12 mouse cellular contexts compared by ENCODE assay signal in genomic region chr12:54198282-54198918, GRCm38 (mm10). TPM values are rescaled to one million over a fixed set of nuclear protein-coding genes. Genes with fewer than 3 reads are reported as not detected.
DNase-seq lines count a peak whose midpoint lies in the region; ATAC-seq lines count a peak whose summit lies in the region.
"Had no signal": no experiment of that assay in that cellular context is flagged by ENCODE, and none has a peak within 500 bp of the region (broad histone marks: within the 10 kb centered on the region; RNA-seq: fewer than 3 reads in every experiment).

No protein-coding gene starts in this region.

- H3K9ac ChIP-seq in embryonic facial prominence, embryonic 13.5 days, result no peak overlapping the region
- no peak overlapping the region for H3K9ac ChIP-seq in liver, embryonic 16.5 days (ENCODE audit: low read depth, low read length)
- H3K9ac ChIP-seq in liver, embryonic 12.5 days, result no peak overlapping the region
- no peak overlapping the region for H3K9ac ChIP-seq in forebrain, embryonic 15.5 days (replicated peaks)
- no peak overlapping the region for H3K9ac ChIP-seq in stomach, embryonic 15.5 days

- peaks cover 66% of the 10 kb centered on the region for H3K4me1 ChIP-seq in embryonic facial prominence, embryonic 13.5 days
- peaks cover 56% of the 10 kb centered on the region for H3K4me1 ChIP-seq in embryonic facial prominence, embryonic 10.5 days
- peaks cover 12% of the 10 kb centered on the region for H3K4me1 ChIP-seq in liver, embryonic 16.5 days (ENCODE audit: control insufficient read depth, low read depth, low read length)
- peaks cover 48% of the 10 kb centered on the region for H3K4me1 ChIP-seq in liver, embryonic 12.5 days
- H3K4me1 ChIP-seq in forebrain, embryonic 15.5 days, result peaks cover 56% of the 10 kb centered on the region
- peaks cover 46% of the 10 kb centered on the region for H3K4me1 ChIP-seq in stomach, embryonic 15.5 days

- no peak for DNase-seq in embryonic facial prominence, embryonic 10.5 days (ENCODE audit: low spot score)
- DNase-seq in thymus, postnatal 4 days, result no peak
- DNase-seq in cerebellum, adult 9-10 months, result no peak
- DNase-seq: gastrocnemius, postnatal 25 days; layer of hippocampus, adult 9-11 months; right cerebral cortex, postnatal 14 days; thymus, postnatal 14 days had no signal

- no peaks in the 10 kb centered on the region for H3K9me3 ChIP-seq in embryonic facial prominence, embryonic 13.5 days
- H3K9me3 ChIP-seq in embryonic facial prominence, embryonic 10.5 days, result no peaks in the 10 kb centered on the region
- no peaks in the 10 kb centered on the region for H3K9me3 ChIP-seq in liver, embryonic 16.5 days (replicated peaks; ENCODE audit: control insufficient read depth, low read length)
- no peaks in the 10 kb centered on the region for H3K9me3 ChIP-seq in liver, embryonic 12.5 days (replicated peaks)
- H3K9me3 ChIP-seq in forebrain, embryonic 15.5 days, result no peaks in the 10 kb centered on the region
- H3K9me3 ChIP-seq in stomach, embryonic 15.5 days, result no peaks in the 10 kb centered on the region

- ATAC-seq in embryonic facial prominence, embryonic 13.5 days (ENCODE audit: insufficient number of reproducible peaks, insufficient read depth, low FRiP score, low TSS enrichment, low read depth), result no peak
- ATAC-seq in liver, embryonic 16.5 days (ENCODE audit: low read depth), result no peak
- ATAC-seq in liver, embryonic 12.5 days, result no peak
- ATAC-seq in forebrain, embryonic 15.5 days (replicated peaks), result no peak
- no peak for ATAC-seq in stomach, embryonic 15.5 days (ENCODE audit: insufficient read depth, low FRiP score, low read depth)

- H3K27ac ChIP-seq in embryonic facial prominence, embryonic 13.5 days, result no peak overlapping the region; the same call in 1 of the 2 replicates
- no peak overlapping the region; the same call in 1 of the 2 replicates for H3K27ac ChIP-seq in embryonic facial prominence, embryonic 10.5 days (replicated peaks)
- H3K27ac ChIP-seq in liver, embryonic 16.5 days (ENCODE audit: low read length), result peak overlapping the region; percentile 16; the same call in 1 of the 2 replicates
- H3K27ac ChIP-seq in liver, embryonic 12.5 days, result no peak overlapping the region
- H3K27ac ChIP-seq in forebrain, embryonic 15.5 days (replicated peaks), result peak overlapping the region; percentile 78
- H3K27ac ChIP-seq in stomach, embryonic 15.5 days, result peak overlapping the region; percentile 60

- peaks cover 19% of the 10 kb centered on the region for H3K27me3 ChIP-seq in embryonic facial prominence, embryonic 13.5 days
- H3K27me3 ChIP-seq in embryonic facial prominence, embryonic 10.5 days (replicated peaks; ENCODE audit: low read depth, poor library complexity, severe bottlenecking), result peaks cover 22% of the 10 kb centered on the region
- peaks cover 22% of the 10 kb centered on the region for H3K27me3 ChIP-seq in liver, embryonic 16.5 days (ENCODE audit: control insufficient read depth, insufficient read depth, low read depth, low read length)
- peaks cover 22% of the 10 kb centered on the region for H3K27me3 ChIP-seq in liver, embryonic 12.5 days (replicated peaks)
- no peaks in the 10 kb centered on the region for H3K27me3 ChIP-seq in forebrain, embryonic 15.5 days
- H3K27me3 ChIP-seq in stomach, embryonic 15.5 days (replicated peaks), result no peaks in the 10 kb centered on the region

- peak overlapping the region; percentile 22; the same call in 1 of the 2 replicates for H3K4me2 ChIP-seq in embryonic facial prominence, embryonic 13.5 days
- no peak overlapping the region for H3K4me2 ChIP-seq in liver, embryonic 16.5 days (ENCODE audit: low read depth, low read length)
- no peak overlapping the region for H3K4me2 ChIP-seq in liver, embryonic 12.5 days
- H3K4me2 ChIP-seq in forebrain, embryonic 15.5 days (replicated peaks), result no peak overlapping the region
- H3K4me2 ChIP-seq in stomach, embryonic 15.5 days, result peak overlapping the region; percentile 44; the same call in 1 of the 2 replicates

- H3K4me3 ChIP-seq in embryonic facial prominence, embryonic 13.5 days, result no peak overlapping the region
- no peak overlapping the region for H3K4me3 ChIP-seq in embryonic facial prominence, embryonic 10.5 days
- no peak overlapping the region for H3K4me3 ChIP-seq in liver, embryonic 16.5 days (ENCODE audit: low read depth, low read length)
- no peak overlapping the region for H3K4me3 ChIP-seq in liver, embryonic 12.5 days
- no peak overlapping the region for H3K4me3 ChIP-seq in forebrain, embryonic 15.5 days
- no peak overlapping the region for H3K4me3 ChIP-seq in stomach, embryonic 15.5 days (replicated peaks)

- 83% methylated on average over 4 of the region's 4 CpGs for WGBS in embryonic facial prominence, embryonic 13.5 days
- 83% methylated on average over 4 of the region's 4 CpGs for WGBS in embryonic facial prominence, embryonic 10.5 days
- 64% methylated on average over 4 of the region's 4 CpGs for WGBS in liver, embryonic 16.5 days (ENCODE audit: insufficient replicate concordance)
- WGBS in liver, embryonic 12.5 days (ENCODE audit: insufficient replicate concordance), result 70% methylated on average over 4 of the region's 4 CpGs
- WGBS in forebrain, embryonic 15.5 days, result 81% methylated on average over 4 of the region's 4 CpGs
- WGBS in stomach, embryonic 15.5 days, result 81% methylated on average over 4 of the region's 4 CpGs

- H3K36me3 ChIP-seq in embryonic facial prominence, embryonic 13.5 days, result no peaks in the 10 kb centered on the region
- no peaks in the 10 kb centered on the region for H3K36me3 ChIP-seq in embryonic facial prominence, embryonic 10.5 days (replicated peaks)
- H3K36me3 ChIP-seq in liver, embryonic 16.5 days (ENCODE audit: control insufficient read depth, insufficient read depth), result no peaks in the 10 kb centered on the region
- H3K36me3 ChIP-seq in liver, embryonic 12.5 days, result no peaks in the 10 kb centered on the region
- no peaks in the 10 kb centered on the region for H3K36me3 ChIP-seq in forebrain, embryonic 15.5 days
- no peaks in the 10 kb centered on the region for H3K36me3 ChIP-seq in stomach, embryonic 15.5 days

RNA-seq across cellular contexts. Expression of gene Egln3, which starts 5.3 kb away (rescaled TPM):
- 6.7 and 7.0 TPM in 2 replicates for polyA plus RNA-seq in embryonic facial prominence, embryonic 13.5 days (2015; fragmentation: Nextera tagmentation; extraction: Ambion mirVana)
- polyA plus RNA-seq in embryonic facial prominence, embryonic 10.5 days (2016; fragmentation: Nextera tagmentation; extraction: Ambion mirVana), result 4.7 and 5.5 TPM in 2 replicates
- 3.7 and 5.0 TPM in 2 replicates for polyA plus RNA-seq in liver, embryonic 16.5 days (2015; fragmentation: Nextera tagmentation; extraction: Ambion mirVana)
- polyA plus RNA-seq in liver, embryonic 12.5 days (2016; fragmentation: Nextera tagmentation; extraction: Ambion mirVana), result 3.5 and 3.8 TPM in 2 replicates
- polyA plus RNA-seq in forebrain, embryonic 15.5 days (2015; fragmentation: Nextera tagmentation; extraction: Ambion mirVana), result 7.1 and 7.7 TPM in 2 replicates
- polyA plus RNA-seq in stomach, embryonic 15.5 days (2015; fragmentation: Nextera tagmentation; extraction: Ambion mirVana), result 52.5 and 53.4 TPM in 2 replicates

Comparison
In these comparisons a context has a peak if more than half of its experiments do, and no peak if none do; other contexts are left out.
1. H3K27ac ChIP-seq: peak in liver, embryonic 16.5 days (single experiment), forebrain, embryonic 15.5 days (single experiment) and stomach, embryonic 15.5 days (single experiment); none in embryonic facial prominence, embryonic 13.5 days (single experiment), embryonic facial prominence, embryonic 10.5 days (single experiment) and liver, embryonic 12.5 days (single experiment).
2. H3K4me2 ChIP-seq: peak in embryonic facial prominence, embryonic 13.5 days (single experiment) and stomach, embryonic 15.5 days (single experiment); none in liver, embryonic 16.5 days (single experiment), liver, embryonic 12.5 days (single experiment) and forebrain, embryonic 15.5 days (single experiment).